Mouse (Mus musculus) kidney, adult 2 months (tissue): Measurements from ENCODE around the gene Gm49378.

Source experiments
- CTCF ChIP-seq: fragments of 200-500 bp; conservative IDR thresholded peaks from 2 replicates; pipeline ENCODE4 v1.5.1; 2011; ENCODE audit warnings: low read depth, mild to moderate bottlenecking, control low read depth, low read length, moderate library complexity, mixed read lengths; ENCODE audit not compliant: insufficient read depth, insufficient read length
- POLR2A ChIP-seq: fragments of 200-500 bp; IDR thresholded peaks from one replicate; pipeline ENCODE4 v1.6.1; 2011; ENCODE audit warnings: low read depth, low read length, control low read depth

DNA sequence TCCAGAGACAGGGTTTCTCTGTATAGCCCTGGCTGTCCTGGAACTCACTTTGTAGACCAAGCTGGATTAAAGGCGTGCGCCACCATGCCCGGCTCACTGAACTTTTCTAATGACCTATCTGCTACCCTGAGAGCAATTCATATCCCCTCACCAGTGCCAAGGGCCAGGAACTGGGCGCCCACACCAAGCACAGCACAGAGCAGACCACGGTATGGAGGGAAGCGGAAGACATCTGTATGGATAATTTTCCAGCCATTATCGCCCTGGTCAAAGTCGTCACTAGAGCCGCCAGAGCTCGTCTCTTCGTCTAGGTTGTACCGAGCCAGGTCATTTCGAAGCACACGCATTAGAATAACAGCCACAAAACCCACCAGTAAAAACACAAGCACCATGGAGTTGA, 3.1 kb upstream of the Gm49378 start:
- TF ChIP-seq CTCF (no peak), POLR2A (no peak)
